Mouse (Mus musculus) kidney, adult 2 months (tissue): ENCODE results near the gene Prdm13. TPM values are rescaled to one million over a fixed set of nuclear protein-coding genes. Genes with fewer than 3 reads are reported as not detected.

Experiments
- DNase-seq: peaks from one replicate; pipeline ENCODE4 v3.0.0; 2021
- H3K27ac ChIP-seq: fragments of 200-500 bp; 2 replicates; pipeline ENCODE4 v1.5.1; 2012; ENCODE audit warnings: low read depth, low read length, control low read depth, inconsistent platforms; ENCODE audit not compliant: insufficient read depth
- H3K27me3 ChIP-seq: fragments of 200-500 bp; replicated peaks from 2 replicates; pipeline ENCODE4 v1.6.1; 2012; ENCODE audit warnings: mild to moderate bottlenecking, moderate library complexity, low read length, inconsistent platforms; ENCODE audit not compliant: control insufficient read depth, insufficient read depth
- H3K36me3 ChIP-seq: fragments of 200-500 bp; 2 replicates; pipeline ENCODE4 v1.6.1; 2012; ENCODE audit warnings: mild to moderate bottlenecking, moderate library complexity, low read length, inconsistent platforms; ENCODE audit not compliant: control insufficient read depth, insufficient read depth
- H3K4me1 ChIP-seq: fragments of 200-500 bp; 2 replicates; pipeline ENCODE4 v1.6.1; 2011; ENCODE audit warnings: low read length; ENCODE audit not compliant: control insufficient read depth, insufficient read depth
- H3K4me3 ChIP-seq: fragments of 200-500 bp; 2 replicates; pipeline ENCODE4 v1.5.1; 2011; ENCODE audit warnings: mild to moderate bottlenecking, low read depth, low read length, control low read depth; ENCODE audit not compliant: insufficient read depth
- CTCF ChIP-seq: fragments of 200-500 bp; conservative IDR thresholded peaks from 2 replicates; pipeline ENCODE4 v1.5.1; 2011; ENCODE audit warnings: low read depth, mild to moderate bottlenecking, control low read depth, low read length, moderate library complexity, mixed read lengths; ENCODE audit not compliant: insufficient read depth, insufficient read length
- POLR2A ChIP-seq: fragments of 200-500 bp; IDR thresholded peaks from one replicate; pipeline ENCODE4 v1.6.1; 2011; ENCODE audit warnings: low read depth, low read length, control low read depth
- WGBS: fragments of 180-500 bp; shearing (Covaris S2); methylation state at CpG from one replicate; pipeline ENCODE4 v1.1.7; 2018; 5-methylcytosine and 5-hydroxymethylcytosine counted together
- polyA plus RNA-seq: library from polyadenylated mRNA; depleted of rRNA; stranded (reverse); fragments of >200 nt; gene quantifications from 2 replicates; pipeline ENCODE4 v1.2.3, GENCODE M21; 2012

Gene Prdm13
- polyA plus RNA-seq, 1 experiment = not detected

DNA sequence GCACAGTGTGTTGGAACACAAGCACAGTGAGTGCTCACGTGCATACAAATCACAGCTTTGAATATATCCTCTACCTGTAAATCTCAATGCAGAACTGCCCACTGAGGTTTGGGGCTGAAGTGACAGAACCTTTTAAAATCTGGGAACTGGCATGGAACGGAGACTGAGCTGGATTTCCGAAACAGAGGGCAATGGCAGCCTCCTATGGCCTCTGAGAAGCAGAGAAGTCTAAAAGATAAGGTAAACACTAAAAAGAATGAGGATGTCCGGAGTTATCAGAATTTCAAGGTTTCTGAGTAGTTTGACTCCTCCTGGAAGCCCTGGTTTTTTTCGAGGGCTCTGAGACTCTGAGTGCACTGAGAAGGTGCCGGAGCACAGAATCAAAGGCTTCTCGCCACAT, 4.5 kb upstream of the Prdm13 start:
- no peak for DNase-seq
- TF ChIP-seq CTCF (no peak), POLR2A (no peak)
- peaks cover 18% of the 10 kb centered on the region for H3K27me3 ChIP-seq
- no peak overlapping the region for H3K27ac ChIP-seq
- H3K4me1 ChIP-seq = no peaks in the 10 kb centered on the region
- no peak overlapping the region for H3K4me3 ChIP-seq
- WGBS = 10% methylated on average over 7 of the region's 7 CpGs
- H3K36me3 ChIP-seq = no peaks in the 10 kb centered on the region

DNA sequence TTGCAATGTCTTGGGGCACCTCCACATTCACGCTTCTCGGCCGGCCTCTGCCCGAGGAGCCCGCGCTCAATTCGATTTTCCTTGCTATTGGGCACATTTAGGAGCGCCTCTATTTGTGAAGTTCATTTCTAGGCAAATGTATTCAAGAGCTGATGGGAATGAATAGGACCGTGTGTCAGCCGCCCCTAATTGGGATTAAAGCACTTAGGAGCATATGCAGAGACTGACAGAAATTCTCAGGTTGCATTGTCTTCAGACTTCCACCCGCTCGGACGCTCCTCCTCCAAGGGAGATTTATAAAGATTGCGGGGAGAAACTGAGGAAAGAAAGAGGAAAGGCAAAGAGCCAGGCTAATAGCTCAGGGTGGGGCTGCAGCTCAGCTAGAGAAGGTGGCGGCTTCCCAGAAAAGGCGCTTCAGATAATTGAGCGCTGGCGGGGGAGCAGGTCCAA, 3.8 kb upstream of the Prdm13 start:
- H3K4me1 ChIP-seq = no peaks in the 10 kb centered on the region
- no peak for TF ChIP-seq CTCF
- TF ChIP-seq POLR2A = no peak
- WGBS = 3% methylated on average over 18 of the region's 18 CpGs
- no peaks in the 10 kb centered on the region for H3K36me3 ChIP-seq
- H3K4me3 ChIP-seq = no peak overlapping the region
- H3K27me3 ChIP-seq = peaks cover 18% of the 10 kb centered on the region
- H3K27ac ChIP-seq = no peak overlapping the region
- DNase-seq = no peak

DNA sequence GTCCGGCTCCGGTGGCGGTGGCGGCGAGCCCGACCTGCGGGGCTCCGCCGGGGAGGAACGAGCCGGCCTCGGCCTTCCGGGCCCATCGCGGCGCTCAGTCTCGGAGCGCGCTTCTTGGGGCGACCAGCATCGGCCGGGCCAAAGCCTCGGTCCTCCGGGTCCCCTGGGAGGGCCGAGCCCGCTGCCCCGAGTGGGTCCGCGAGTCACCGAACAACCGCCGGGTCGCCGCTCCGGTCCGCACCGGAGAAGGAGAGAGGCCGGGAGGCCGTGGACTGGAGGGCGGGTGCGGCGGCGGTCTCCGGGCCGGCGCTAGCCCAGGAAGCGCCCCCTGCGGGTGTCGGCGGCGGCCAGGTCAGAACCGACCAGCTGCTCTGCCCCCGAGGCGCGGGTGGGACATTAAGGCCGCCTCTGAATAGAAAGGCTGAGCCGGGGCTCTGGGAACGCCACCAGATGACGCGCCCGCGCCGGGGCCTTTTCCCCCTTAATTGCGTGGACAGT, 3.0 kb upstream of the Prdm13 start:
- under 1% methylated on average over 60 of the region's 64 CpGs for WGBS
- TF ChIP-seq CTCF (no peak), POLR2A (no peak)
- DNase-seq = no peak
- H3K36me3 ChIP-seq = no peaks in the 10 kb centered on the region
- no peak overlapping the region for H3K27ac ChIP-seq
- no peaks in the 10 kb centered on the region for H3K4me1 ChIP-seq
- peak overlapping the region; percentile 34 for H3K4me3 ChIP-seq
- peaks cover 18% of the 10 kb centered on the region for H3K27me3 ChIP-seq

DNA sequence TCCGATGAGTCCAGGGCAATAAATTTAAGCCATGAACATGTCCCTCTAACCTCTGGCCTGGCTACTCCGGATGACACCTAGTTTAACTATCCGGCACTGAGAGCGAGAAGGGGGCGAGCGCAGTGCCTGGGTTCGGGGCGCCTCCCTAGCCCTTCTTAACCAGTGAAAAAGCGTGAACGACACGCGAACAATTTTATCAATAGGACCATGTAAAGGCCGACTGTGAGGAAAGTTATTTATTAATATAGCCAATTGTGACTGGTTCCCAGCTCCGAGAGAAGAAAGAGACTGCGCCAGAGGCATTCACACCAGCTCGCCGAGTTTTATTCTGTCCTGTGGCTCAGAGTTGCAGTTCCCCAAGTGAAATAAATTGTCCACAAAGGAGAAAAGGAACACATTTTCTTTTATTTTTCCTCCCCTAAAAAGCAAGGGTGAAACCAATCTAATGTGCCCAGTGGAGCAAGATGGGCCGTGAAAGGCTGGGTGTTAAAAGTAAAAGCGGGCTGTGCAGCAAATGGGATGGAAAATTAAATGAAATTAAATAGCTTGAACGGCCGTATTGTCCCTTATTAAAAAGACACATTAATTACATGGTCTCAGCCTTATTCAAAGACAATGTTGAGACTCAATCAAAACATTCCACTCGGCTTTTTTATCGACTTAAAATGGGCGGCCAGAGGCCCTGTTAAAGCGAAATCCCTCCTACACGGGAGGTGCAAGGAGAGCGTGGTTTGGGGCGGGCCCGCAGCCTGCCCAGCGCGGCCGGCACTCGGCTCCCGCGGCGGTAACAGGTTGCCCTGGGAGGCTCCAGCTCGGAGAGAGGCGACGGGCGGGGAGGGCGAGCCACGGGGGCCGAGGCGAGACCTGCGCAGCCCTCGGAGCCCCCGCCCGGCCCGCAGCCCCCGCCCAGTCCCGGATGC, 2.3 kb upstream of the Prdm13 start:
- DNase-seq = no peak
- H3K27me3 ChIP-seq = peaks cover 18% of the 10 kb centered on the region
- TF ChIP-seq POLR2A (no peak), CTCF (no peak)
- WGBS = 2% methylated on average over 51 of the region's 51 CpGs
- H3K4me3 ChIP-seq = peak overlapping the region; percentile 34
- no peaks in the 10 kb centered on the region for H3K4me1 ChIP-seq
- no peaks in the 10 kb centered on the region for H3K36me3 ChIP-seq
- H3K27ac ChIP-seq = no peak overlapping the region

DNA sequence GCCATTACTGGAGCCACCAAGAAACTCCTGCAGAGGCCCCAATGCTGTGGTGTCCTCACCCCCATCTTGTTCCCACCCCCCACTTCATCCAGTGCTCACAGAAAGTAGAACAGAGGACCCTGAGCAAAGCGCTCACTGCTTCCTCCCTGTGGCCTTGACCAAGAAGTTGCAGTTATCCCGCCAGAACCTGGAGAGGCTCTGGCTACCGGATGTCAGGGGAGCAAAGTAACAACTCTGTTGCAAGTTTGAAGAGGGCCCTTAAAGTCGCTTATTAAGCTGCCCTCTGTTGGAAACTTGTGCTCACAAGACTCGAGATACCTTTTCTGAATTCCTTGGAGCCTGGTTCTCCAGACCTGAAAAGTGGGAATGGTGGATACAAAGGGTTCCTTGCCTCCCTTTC, 1.2 kb upstream of the Prdm13 start:
- TF ChIP-seq POLR2A = no peak
- TF ChIP-seq CTCF = no peak

DNA sequence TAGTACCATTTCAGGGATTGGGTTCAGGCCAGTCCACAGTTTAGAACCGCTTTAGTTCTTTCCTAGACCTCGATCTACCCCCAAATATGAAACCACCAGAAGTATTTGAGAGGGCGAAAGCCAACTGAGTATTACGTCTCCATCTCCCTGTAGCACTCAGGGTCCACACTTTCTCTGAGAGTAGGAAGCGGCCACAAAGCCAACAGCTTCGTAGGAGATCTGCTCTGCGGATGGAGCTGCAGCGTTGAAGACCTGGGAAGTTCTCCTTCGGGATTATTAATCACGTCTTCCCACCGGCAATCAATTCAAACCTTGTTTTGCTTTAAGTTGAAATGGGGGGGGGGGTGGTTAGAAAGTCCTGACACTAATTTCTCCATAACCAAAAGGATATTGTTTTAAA, 653 bp upstream of the Prdm13 start:
- TF ChIP-seq CTCF = no peak
- no peak for TF ChIP-seq POLR2A
- DNase-seq = no peak
- Histone ChIP-seq H3K4me1 (no peaks in the 10 kb centered on the region), H3K36me3 (no peaks in the 10 kb centered on the region), H3K4me3 (no peak overlapping the region), H3K27ac (no peak overlapping the region), H3K27me3 (peaks cover 18% of the 10 kb centered on the region)
- WGBS = 7% methylated on average over 11 of the region's 11 CpGs

More for the DNA sequence above, 1.2 kb upstream of the Prdm13 start:
- H3K4me1 ChIP-seq = no peaks in the 10 kb centered on the region
- H3K27me3 ChIP-seq = peaks cover 18% of the 10 kb centered on the region
- H3K36me3 ChIP-seq = no peaks in the 10 kb centered on the region
- no peak overlapping the region for H3K4me3 ChIP-seq
- no peak overlapping the region for H3K27ac ChIP-seq
- no peak for DNase-seq
- 2% methylated on average over 5 of the region's 5 CpGs for WGBS

DNA sequence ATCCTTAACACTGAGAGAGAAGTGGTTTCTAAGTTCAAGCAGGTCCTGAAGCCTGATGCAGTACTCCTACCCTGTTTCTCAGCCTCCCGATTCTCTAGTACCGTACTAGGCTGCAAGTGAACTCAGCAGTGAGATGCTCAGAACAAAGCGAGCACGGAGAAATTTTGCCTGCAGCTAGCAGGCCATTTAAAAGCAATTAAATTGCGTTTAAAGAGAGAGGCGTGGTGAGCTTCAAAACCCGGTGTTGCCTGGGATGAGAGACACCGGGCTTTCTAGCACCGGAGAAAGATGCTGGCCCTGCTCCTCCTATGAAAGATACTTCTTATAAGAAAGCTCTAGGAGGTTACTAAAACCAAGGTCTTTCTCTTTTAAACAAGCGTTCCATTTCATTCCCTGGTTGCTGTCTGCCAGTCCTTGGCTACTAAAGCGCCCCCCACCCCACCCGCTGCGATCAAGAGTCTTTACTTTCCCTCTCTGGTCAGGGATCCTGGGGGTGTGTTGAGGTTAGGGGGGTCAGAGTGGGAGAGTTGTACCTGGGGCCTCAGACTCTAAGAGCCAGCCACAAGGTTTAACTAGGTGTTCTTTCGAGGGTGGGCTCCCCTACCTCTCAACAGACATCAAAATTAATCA, 1.3 kb downstream of the Prdm13 start:
- Histone ChIP-seq H3K4me3 (no peak overlapping the region), H3K4me1 (no peaks in the 10 kb centered on the region), H3K27ac (no peak overlapping the region), H3K27me3 (peaks cover 13% of the 10 kb centered on the region), H3K36me3 (no peaks in the 10 kb centered on the region)
- whole genome bisulfite sequencing = 1% methylated on average over 14 of the region's 14 CpGs
- TF ChIP-seq CTCF (no peak), POLR2A (no peak)
- no peak for DNase-seq
